Mouse (Mus musculus) limb, embryonic 14.5 days (tissue): Measurements from ENCODE around the gene Zfp512b. TPM values are rescaled to one million over a fixed set of nuclear protein-coding genes. Genes with fewer than 3 reads are reported as not detected.

ENCODE experiments used
- ATAC-seq: fragments of 200-750 bp; cut with Nextera tagmentation; 2 replicates; pipeline ENCODE4 v1.8.0; 2017; ENCODE audit warnings: low read depth, moderate number of reproducible peaks, moderate TSS enrichment; ENCODE audit not compliant: low FRiP score
- DNase-seq: peaks from one replicate; pipeline ENCODE4 v3.0.0-alpha.2; 2015; ENCODE audit warnings: low spot score
- H3K27ac ChIP-seq: fragments of 300-500 bp; sonication (generic); replicated peaks from 2 replicates; pipeline ENCODE4 v1.5.1; 2014; ENCODE audit warnings: low read depth, mild to moderate bottlenecking, low read length, moderate library complexity, mixed read lengths
- H3K27me3 ChIP-seq: fragments of 300-500 bp; sonication (generic); 2 replicates; pipeline ENCODE4 v1.6.1; 2014; ENCODE audit warnings: low read length, mixed read lengths; ENCODE audit not compliant: control insufficient read depth, insufficient read depth
- H3K36me3 ChIP-seq: fragments of 300-500 bp; sonication (generic); 2 replicates; pipeline ENCODE4 v1.6.1; 2014; ENCODE audit warnings: mild to moderate bottlenecking, low read length, moderate library complexity, mixed read lengths; ENCODE audit not compliant: control insufficient read depth, insufficient read depth
- H3K4me1 ChIP-seq: fragments of 300-500 bp; sonication (generic); 2 replicates; pipeline ENCODE4 v1.6.1; 2014; ENCODE audit warnings: antibody characterized with exemption, low read length, mixed read lengths; ENCODE audit not compliant: control insufficient read depth, insufficient read depth
- H3K4me2 ChIP-seq: fragments of 300-500 bp; sonication (generic); replicated peaks from 2 replicates; pipeline ENCODE4 v1.6.1; 2014; ENCODE audit warnings: low read depth, mild to moderate bottlenecking, low read length, moderate library complexity; ENCODE audit not compliant: severe bottlenecking
- H3K4me3 ChIP-seq: fragments of 300-500 bp; sonication (generic); replicated peaks from 2 replicates; pipeline ENCODE4 v1.5.1; 2014; ENCODE audit warnings: low read length
- H3K9ac ChIP-seq: fragments of 300-500 bp; sonication (generic); 2 replicates; pipeline ENCODE4 v1.6.1; 2014; ENCODE audit warnings: mild to moderate bottlenecking, low read depth, low read length, moderate library complexity; ENCODE audit not compliant: severe bottlenecking
- H3K9me3 ChIP-seq: fragments of 300-500 bp; sonication (generic); 2 replicates; pipeline ENCODE4 v1.6.1; 2016; ENCODE audit warnings: low read length; ENCODE audit not compliant: control insufficient read depth
- POLR2A ChIP-seq: fragments of 200-500 bp; IDR thresholded peaks from 2 replicates; pipeline ENCODE4 v1.8.0; 2012; ENCODE audit warnings: inconsistent platforms, mild to moderate bottlenecking, moderate library complexity, borderline replicate concordance; ENCODE audit not compliant: insufficient read depth, insufficient read length; ENCODE audit errors: extremely low read depth
- WGBS: fragments of 180-500 bp; shearing (Covaris S2); extraction: QIAGEN DNeasy Blood & Tissue Kit; methylation state at CpG from one replicate; pipeline ENCODE4 v1.1.7; 2014; 5-methylcytosine and 5-hydroxymethylcytosine counted together
- polyA plus RNA-seq, 2 experiments: library from polyadenylated mRNA; depleted of rRNA in 1 of 2; stranded (reverse) in 1 of 2; unstranded in 1 of 2; fragments of >200 nt; fragmentation: Nextera tagmentation in 1 of 2; extraction: Ambion mirVana in 1 of 2; gene quantifications; 2 replicates each; pipeline versions ENCODE4 v1.2.1 to v1.2.3; 2012 to 2014

Gene Zfp512b
- polyA plus RNA-seq, 2 experiments: 58.8 to 102 TPM

GRCm38 (mm10) chr2:181584411-181584942 lies 8.1 kb downstream of the Zfp512b start, which contains the start of gene Uckl1:
Gene Uckl1, minus strand, starts transcription at chr2:181584892.
- Histone ChIP-seq H3K9ac (no peak within 1 kb of the TSS), H3K27ac (no peak within 1 kb of the TSS), H3K4me3 (no peak within 1 kb of the TSS), H3K36me3 (peaks cover 63% of the 10 kb centered on the region), H3K4me1 (peaks cover 4% of the 10 kb centered on the region; the same call in 1 of the 2 replicates), H3K9me3 (no peaks in the 10 kb centered on the region), H3K27me3 (no peaks in the 10 kb centered on the region), H3K4me2 (no peak within 1 kb of the TSS)
- no peak for ATAC-seq
- WGBS: 92% methylated on average over 4 of the region's 4 CpGs
- TF ChIP-seq POLR2A: no peak
- DNase-seq: no peak

GRCm38 (mm10) chr2:181583460-181584257 lies 8.9 kb downstream of the Zfp512b start:
- Histone ChIP-seq H3K36me3 (peaks cover 57% of the 10 kb centered on the region), H3K9me3 (no peaks in the 10 kb centered on the region), H3K27me3 (no peaks in the 10 kb centered on the region), H3K4me1 (peaks cover 4% of the 10 kb centered on the region; the same call in 1 of the 2 replicates), H3K4me2 (no peak overlapping the region), H3K27ac (no peak overlapping the region), H3K9ac (no peak overlapping the region), H3K4me3 (no peak overlapping the region)
- 83% methylated on average over 3 of the region's 3 CpGs for WGBS
- no peak for TF ChIP-seq POLR2A
- ATAC-seq: no peak
- DNase-seq: no peak

GRCm38 (mm10) chr2:181582939-181583338 lies 9.7 kb downstream of the Zfp512b start:
- Histone ChIP-seq H3K9ac (no peak overlapping the region), H3K4me3 (no peak overlapping the region), H3K4me1 (peaks cover 4% of the 10 kb centered on the region; the same call in 1 of the 2 replicates), H3K27me3 (no peaks in the 10 kb centered on the region), H3K27ac (no peak overlapping the region), H3K9me3 (no peaks in the 10 kb centered on the region), H3K36me3 (peaks cover 49% of the 10 kb centered on the region), H3K4me2 (no peak overlapping the region)
- ATAC-seq (no peak), DNase-seq (no peak)
- TF ChIP-seq POLR2A: no peak
- WGBS: 81% methylated on average over 1 of the region's 1 CpGs

- ATAC-seq (no peak; the same call in 1 of the 2 replicates), DNase-seq (no peak)
- 83% methylated on average over 2 of the region's 2 CpGs for WGBS
- no peaks in the 10 kb centered on the region for H3K9me3 ChIP-seq
- H3K4me2 ChIP-seq: peak overlapping the region; percentile 97; the same call in 1 of the 2 replicates
- TF ChIP-seq POLR2A: no peak
- peaks cover 44% of the 10 kb centered on the region for H3K36me3 ChIP-seq
- no peak overlapping the region for H3K9ac ChIP-seq
- H3K4me3 ChIP-seq: no peak overlapping the region; the same call in 1 of the 2 replicates
- H3K27me3 ChIP-seq: no peaks in the 10 kb centered on the region
- peaks cover 4% of the 10 kb centered on the region; the same call in 1 of the 2 replicates for H3K4me1 ChIP-seq
- H3K27ac ChIP-seq: no peak overlapping the region
Observed at GRCm38 (mm10) chr2:181582358-181582757, 10.2 kb downstream of the Zfp512b start.

GRCm38 (mm10) chr2:181581402-181582120 lies 11.0 kb downstream of the Zfp512b start:
- no peaks in the 10 kb centered on the region for H3K27me3 ChIP-seq
- H3K4me2 ChIP-seq: peak overlapping the region; percentile 97
- peaks cover 36% of the 10 kb centered on the region for H3K36me3 ChIP-seq
- H3K4me1 ChIP-seq: peaks cover 4% of the 10 kb centered on the region; the same call in 1 of the 2 replicates
- peak overlapping the region; percentile 85 for H3K9ac ChIP-seq
- no peaks in the 10 kb centered on the region for H3K9me3 ChIP-seq
- DNase-seq (peak; percentile 73), ATAC-seq (peak; percentile 83)
- peak overlapping the region; percentile 89 for H3K27ac ChIP-seq
- TF ChIP-seq POLR2A: peak; percentile 40; the same call in 1 of the 2 replicates
- WGBS: 2% methylated on average over 49 of the region's 49 CpGs
- peak overlapping the region; percentile 78 for H3K4me3 ChIP-seq
